Mouse (Mus musculus) cerebellum, adult 2 months (tissue): ENCODE results near the gene Smarcd3.

ENCODE experiments used
- CTCF ChIP-seq: fragments of 200-500 bp; IDR thresholded peaks from 2 replicates; pipeline ENCODE4 v1.5.1; 2011; ENCODE audit warnings: low read depth, mild to moderate bottlenecking, control low read depth, low read length, moderate library complexity, borderline replicate concordance; ENCODE audit not compliant: insufficient read depth
- POLR2A ChIP-seq: fragments of 200-500 bp; IDR thresholded peaks from 2 replicates; pipeline ENCODE4 v1.6.1; 2011; ENCODE audit warnings: low read length, control low read depth, borderline replicate concordance; ENCODE audit not compliant: insufficient read depth

GRCm38 (mm10) chr5:24586547-24587199 lies 37.5 kb downstream of the Smarcd3 start, which contains the start of gene Chpf2:
- TF ChIP-seq CTCF = no peak
- TF ChIP-seq POLR2A = peak; percentile 60; the same call in 1 of the 2 replicates
